Mouse (Mus musculus) lung, adult 2 months (tissue): ENCODE results near the gene Ppp6r1. TPM values are rescaled to one million over a fixed set of nuclear protein-coding genes. Genes with fewer than 3 reads are reported as not detected.

ENCODE experiments used
- DNase-seq: peaks from one replicate; pipeline ENCODE4 v3.0.0; 2022
- H3K4me1 ChIP-seq: fragments of 200-500 bp; 2 replicates; pipeline ENCODE4 v1.6.1; 2011; ENCODE audit warnings: low read length; ENCODE audit not compliant: control insufficient read depth, insufficient read depth
- H3K4me3 ChIP-seq: fragments of 200-500 bp; replicated peaks from 2 replicates; pipeline ENCODE3; 2011; ENCODE audit warnings: low read depth, mild to moderate bottlenecking, control low read depth, low read length; ENCODE audit errors: extremely low read depth
- CTCF ChIP-seq: fragments of 200-500 bp; IDR thresholded peaks from 2 replicates; pipeline ENCODE4 v1.5.1; 2011; ENCODE audit warnings: mild to moderate bottlenecking, low read length, control low read depth; ENCODE audit not compliant: insufficient read depth
- POLR2A ChIP-seq: fragments of 200-500 bp; IDR thresholded peaks from 2 replicates; pipeline ENCODE4 v1.6.1; 2011; ENCODE audit warnings: low read depth, mild to moderate bottlenecking, control low read depth, low read length, borderline replicate concordance; ENCODE audit errors: extremely low read depth
- WGBS: fragments of 180-500 bp; shearing (Covaris S2); methylation state at CpG from one replicate; pipeline ENCODE4 v1.1.7; 2018; 5-methylcytosine and 5-hydroxymethylcytosine counted together
- polyA plus RNA-seq: library from polyadenylated mRNA; depleted of rRNA; stranded (reverse); fragments of >200 nt; gene quantifications from 2 replicates; pipeline ENCODE4 v1.2.3, GENCODE M21; 2012

The Ppp6r1 gene
- polyA plus RNA-seq, 1 experiment: 112 TPM

GRCm38 (mm10) chr7:4651581-4651980 is 7.2 kb downstream of the Ppp6r1 start:
- TF ChIP-seq POLR2A: no peak
- no peak for DNase-seq
- 42% methylated on average over 8 of the region's 8 CpGs for WGBS
- Histone ChIP-seq H3K4me1 (peaks cover 36% of the 10 kb centered on the region), H3K4me3 (no peak overlapping the region)

- H3K4me3 ChIP-seq: no peak overlapping the region
- no peak for DNase-seq
- peaks cover 19% of the 10 kb centered on the region for H3K4me1 ChIP-seq
- TF ChIP-seq POLR2A (no peak), CTCF (no peak)
- WGBS: 77% methylated on average over 2 of the region's 2 CpGs
Measured at GRCm38 (mm10) chr7:4647992-4648391, 10.8 kb downstream of the Ppp6r1 start.

GRCm38 (mm10) chr7:4647291-4647690 is 11.5 kb downstream of the Ppp6r1 start:
- DNase-seq: no peak
- no peak for TF ChIP-seq POLR2A
- H3K4me1 ChIP-seq: peaks cover 16% of the 10 kb centered on the region
- H3K4me3 ChIP-seq: no peak overlapping the region
- WGBS: 5% methylated on average over 6 of the region's 6 CpGs

GRCm38 (mm10) chr7:4646806-4647205 is 12.0 kb downstream of the Ppp6r1 start:
- TF ChIP-seq POLR2A: no peak
- no peak for TF ChIP-seq CTCF
- WGBS: 91% methylated on average over 3 of the region's 3 CpGs
- Histone ChIP-seq H3K4me3 (no peak overlapping the region), H3K4me1 (peaks cover 11% of the 10 kb centered on the region)
- no peak for DNase-seq

- H3K4me3 ChIP-seq: no peak overlapping the region
- no peak for DNase-seq
- TF ChIP-seq CTCF: no peak
- no peak for TF ChIP-seq POLR2A
- peaks cover 10% of the 10 kb centered on the region for H3K4me1 ChIP-seq
- 84% methylated on average over 6 of the region's 6 CpGs for WGBS
Measured at GRCm38 (mm10) chr7:4643225-4643624, 15.6 kb downstream of the Ppp6r1 start.

- no peak for TF ChIP-seq CTCF
- no peak for TF ChIP-seq POLR2A
- Histone ChIP-seq H3K4me1 (no peaks in the 10 kb centered on the region), H3K4me3 (no peak overlapping the region)
- no peak for DNase-seq
- 69% methylated on average over 7 of the region's 7 CpGs for WGBS
Measured at GRCm38 (mm10) chr7:4641956-4642355, 16.9 kb downstream of the Ppp6r1 start.

GRCm38 (mm10) chr7:4641155-4641554 is 17.7 kb downstream of the Ppp6r1 start:
- Histone ChIP-seq H3K4me1 (no peaks in the 10 kb centered on the region), H3K4me3 (no peak overlapping the region)
- DNase-seq: no peak
- no peak for TF ChIP-seq POLR2A
- TF ChIP-seq CTCF: no peak
- WGBS: 78% methylated on average over 11 of the region's 11 CpGs

GRCm38 (mm10) chr7:4636179-4636578 is 22.6 kb downstream of the Ppp6r1 start:
- no peaks in the 10 kb centered on the region for H3K4me1 ChIP-seq
- WGBS: 67% methylated on average over 4 of the region's 4 CpGs
- H3K4me3 ChIP-seq: no peak overlapping the region
- no peak for TF ChIP-seq POLR2A
- no peak for TF ChIP-seq CTCF
- DNase-seq: no peak

GRCm38 (mm10) chr7:4631031-4631430 is 27.8 kb downstream of the Ppp6r1 start, which contains the start of gene Tmem86b:
Tmem86b (minus strand) TSS chr7:4631422.
- TF ChIP-seq CTCF (no peak), POLR2A (no peak)
- H3K4me1 ChIP-seq: no peaks in the 10 kb centered on the region
- WGBS: 91% methylated on average over 4 of the region's 4 CpGs
- DNase-seq: no peak
- no peak within 1 kb of the TSS for H3K4me3 ChIP-seq

- WGBS: 62% methylated on average over 1 of the region's 1 CpGs
- H3K4me1 ChIP-seq: no peaks in the 10 kb centered on the region
- DNase-seq: no peak
- TF ChIP-seq CTCF: no peak
- no peak for TF ChIP-seq POLR2A
- H3K4me3 ChIP-seq: no peak overlapping the region
Measured at GRCm38 (mm10) chr7:4630198-4630597, 28.6 kb downstream of the Ppp6r1 start.
